Mouse (Mus musculus): ENCODE measurements around the gene Ankrd55. TPM values are rescaled to one million over a fixed set of nuclear protein-coding genes. Genes with fewer than 3 reads are reported as not detected.
A peak's percentile ranks its signal among the peaks of the same experiment; 100 is the strongest.

Gene Ankrd55
- total and polyA plus RNA-seq, 3 experiments = 1.1 to 2.2 (median 1.1) TPM

- dilution Hi-C loops (cut with MboI; ENCODE audit: extremely low pct_ligation_motif_present, extremely low pct_unique_long_range_greater_than_20kb, low sequenced_read_pairs) = loop anchor here (25.0 kb wide), 1 partner anchor 458 kb away; no protein-coding TSS in a partner anchor
- in situ Hi-C loops (cut with MboI; ENCODE audit: low pct_ligation_motif_present, low pct_unique_long_range_greater_than_20kb, low sequenced_read_pairs) = no loop called here
Observed at GRCm38 (mm10) chr13:112245131-112245530, 43.1 kb upstream of the Ankrd55 start.

GRCm38 (mm10) chr13:112251433-112251832 lies 36.8 kb upstream of the Ankrd55 start:
- Histone ChIP-seq H3K27ac (ENCODE audit: insufficient read depth, low read depth) (no peak overlapping the region), H3K27me3 (replicated peaks) (no peaks in the 10 kb centered on the region), H3K4me3 (replicated peaks in 1 of 3; ENCODE audit: low read depth in 2 of 3, low read length in 2 of 3, poor library complexity in 1 of 3) (no peak overlapping the region), H3K9me3 (replicated peaks; ENCODE audit: low read length) (peaks cover 13% of the 10 kb centered on the region), H3K9ac (ENCODE audit: insufficient read depth, low read depth) (no peak overlapping the region), H3K36me3 (replicated peaks in 1 of 2; ENCODE audit: control insufficient read depth in 1 of 2, insufficient read depth in 1 of 2, low read length in 1 of 2) (no peaks in the 10 kb centered on the region), H3K4me1 (ENCODE audit: control insufficient read depth in 1 of 2, insufficient read depth in 2 of 2) (peaks cover 6 to 13% of the 10 kb centered on the region in 2 experiments), H3K4me2 (ENCODE audit: insufficient read depth, low read depth, poor library complexity, severe bottlenecking) (no peak overlapping the region), H3K79me2 (replicated peaks; ENCODE audit: control insufficient read depth, extremely low read depth, insufficient read depth, poor library complexity, severe bottlenecking) (no peaks in the 10 kb centered on the region)
- in situ Hi-C loops (cut with MboI; ENCODE audit: low pct_ligation_motif_present, low pct_unique_long_range_greater_than_20kb, low sequenced_read_pairs) = loop anchor here (10.0 to 25.0 kb wide), 2 partner anchors 267 to 714 kb away; partner anchors contain the start of gene Gm49496
- dilution Hi-C loops (cut with MboI; ENCODE audit: extremely low pct_ligation_motif_present, extremely low pct_unique_long_range_greater_than_20kb, low sequenced_read_pairs) = no loop called here
- peak; percentile 53 for DNase-seq (ENCODE audit: extremely low read depth)
- no peak for TF ChIP-seq ZNF384 (IDR thresholded peaks at IDR 0.05; ENCODE audit: low read depth, low read length)
- peak; percentile 59 for TF ChIP-seq IRF4 (IDR thresholded peaks at IDR 0.05; ENCODE audit: low read depth, low read length)
- no peak for TF ChIP-seq MAFK (IDR thresholded peaks at IDR 0.05; ENCODE audit: insufficient replicate concordance, low read length)
- peak; percentile 64; the same call in 1 of the 2 replicates for TF ChIP-seq RCOR1 (conservative IDR thresholded peaks at IDR 0.05; ENCODE audit: low read depth, low read length)
- TF ChIP-seq JUN (IDR thresholded peaks at IDR 0.05; ENCODE audit: insufficient read depth, low read depth, low read length) = peak; percentile 13; the same call in 1 of the 2 replicates
- peak; percentile 79 for TF ChIP-seq BHLHE40 (IDR thresholded peaks at IDR 0.05; ENCODE audit: low read depth, low read length)

More at GRCm38 (mm10) chr13:112245131-112245530, 43.1 kb upstream of the Ankrd55 start:
- H3K9ac ChIP-seq (ENCODE audit: insufficient read depth, low read depth) = no peak overlapping the region
- H3K27ac ChIP-seq (ENCODE audit: insufficient read depth, low read depth) = no peak overlapping the region
- no peak for DNase-seq (ENCODE audit: extremely low read depth)
- no peak overlapping the region for H3K4me2 ChIP-seq (ENCODE audit: insufficient read depth, low read depth, poor library complexity, severe bottlenecking)
- peaks cover 17% of the 10 kb centered on the region for H3K9me3 ChIP-seq (replicated peaks; ENCODE audit: low read length)
- H3K4me3 ChIP-seq (replicated peaks in 1 of 3; ENCODE audit: low read depth in 2 of 3, low read length in 2 of 3, poor library complexity in 1 of 3) = no peak overlapping the region
- no peaks in the 10 kb centered on the region for H3K36me3 ChIP-seq (replicated peaks in 1 of 2; ENCODE audit: control insufficient read depth in 1 of 2, insufficient read depth in 1 of 2, low read length in 1 of 2)
- no peaks in the 10 kb centered on the region for H3K79me2 ChIP-seq (replicated peaks; ENCODE audit: control insufficient read depth, extremely low read depth, insufficient read depth, poor library complexity, severe bottlenecking)
- TF ChIP-seq ELF1 (IDR thresholded peaks at IDR 0.05; ENCODE audit: low read depth, low read length) (no peak), KAT2A (IDR thresholded peaks at IDR 0.05; ENCODE audit: insufficient replicate concordance, low read length) (no peak), JUN (IDR thresholded peaks at IDR 0.05; ENCODE audit: insufficient read depth, low read depth, low read length) (no peak), MAX (IDR thresholded peaks at IDR 0.05; ENCODE audit: low read length) (no peak), RCOR1 (conservative IDR thresholded peaks at IDR 0.05; ENCODE audit: low read depth, low read length) (no peak), NELFE (IDR thresholded peaks at IDR 0.05; ENCODE audit: low read depth, low read length) (no peak), POLR2AphosphoS2 (IDR thresholded peaks at IDR 0.05; ENCODE audit: low read depth, low read length) (no peak), TBP (conservative IDR thresholded peaks at IDR 0.05; ENCODE audit: low read depth, low read length) (no peak), ZC3H11A (IDR thresholded peaks at IDR 0.05; ENCODE audit: low read depth, low read length) (no peak)
- no peaks in the 10 kb centered on the region for H3K4me1 ChIP-seq (ENCODE audit: control insufficient read depth in 1 of 2, insufficient read depth in 2 of 2)
- H3K27me3 ChIP-seq (replicated peaks) = no peaks in the 10 kb centered on the region
